Mouse (Mus musculus) left cerebral cortex, postnatal 25 days (tissue): ENCODE data around the gene Rnf121. TPM values are rescaled to one million over a fixed set of nuclear protein-coding genes. Genes with fewer than 3 reads are reported as not detected.

Experiments used
- DNase-seq, 2 experiments: peaks; one replicate each; pipeline ENCODE4 v3.0.0; 2022; ENCODE audit warnings: low spot score in 2 of 2, mixed read lengths in 1 of 2
- intact Hi-C: fragments of 180-260 bp; cut with DNase I; formaldehyde crosslinking; loops from one replicate; pipeline ENCODE4 v1.15.1; 2025
- total RNA-seq, 2 experiments: library from RNA; stranded (reverse); gene quantifications; 2 replicates each; pipeline ENCODE4 v1.2.3; 2021

Gene Rnf121
- total RNA-seq, 2 experiments from 2014 or later: 45.0 to 48.1 TPM

DNA sequence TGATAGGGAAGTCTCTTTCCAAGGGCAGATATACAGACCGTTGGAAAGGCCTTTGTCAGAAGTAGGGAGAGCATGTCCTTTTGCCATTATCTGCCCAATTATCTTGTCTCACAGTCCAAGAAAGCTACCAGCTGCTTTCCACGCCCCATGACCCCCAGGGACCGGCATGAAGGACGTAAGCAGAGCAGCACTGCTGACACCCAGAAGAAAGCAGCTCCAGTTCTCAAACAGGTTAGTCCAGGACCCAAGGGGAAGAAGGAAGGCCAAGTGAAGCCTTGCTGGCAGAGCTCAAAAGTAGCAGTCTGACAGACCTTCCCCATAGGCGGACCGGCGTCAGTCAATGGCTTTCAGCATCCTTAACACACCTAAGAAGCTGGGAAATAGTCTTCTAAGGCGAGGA, 51.9 kb downstream of the Rnf121 start:
- intact Hi-C loops: no loop called here
- no peak for DNase-seq

GRCm38 (mm10) chr7:102011855-102012254, 53.4 kb downstream of the Rnf121 start:
- intact Hi-C loops: no loop called here
- no peak for DNase-seq

GRCm38 (mm10) chr7:102006520-102006919, 58.7 kb downstream of the Rnf121 start:
- intact Hi-C loops: no loop called here
- no peak for DNase-seq

DNA sequence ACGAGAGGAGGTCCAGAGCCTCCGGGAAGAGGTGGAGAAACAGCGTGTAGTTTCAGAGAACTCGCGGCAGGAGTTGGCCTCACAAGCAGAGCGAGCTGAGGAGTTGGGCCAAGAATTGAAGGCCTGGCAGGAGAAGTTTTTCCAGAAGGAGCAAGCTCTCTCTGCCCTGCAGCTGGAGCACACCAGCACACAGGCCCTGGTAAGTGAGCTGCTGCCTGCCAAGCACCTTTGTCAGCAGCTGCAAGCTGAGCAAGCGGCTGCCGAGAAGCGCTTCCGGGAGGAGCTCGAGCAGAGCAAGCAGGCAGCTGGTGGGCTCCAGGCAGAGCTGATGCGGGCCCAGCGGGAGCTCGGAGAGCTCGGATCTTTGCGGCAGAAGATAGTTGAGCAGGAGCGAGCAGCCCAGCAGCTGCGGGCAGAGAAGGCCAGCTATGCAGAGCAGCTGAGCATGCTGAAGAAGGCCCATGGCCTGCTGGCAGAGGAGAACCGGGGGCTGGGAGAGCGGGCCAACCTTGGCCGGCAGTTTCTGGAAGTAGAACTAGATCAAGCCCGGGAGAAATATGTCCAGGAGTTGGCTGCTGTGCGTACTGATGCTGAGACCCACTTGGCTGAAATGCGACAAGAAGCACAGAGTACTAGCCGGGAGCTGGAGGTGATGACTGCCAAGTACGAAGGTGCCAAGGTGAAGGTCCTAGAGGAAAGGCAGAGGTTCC, 64.2 kb downstream of the Rnf121 start:
- DNase-seq: peak; percentile 38 to 43
- intact Hi-C loops: no loop called here

DNA sequence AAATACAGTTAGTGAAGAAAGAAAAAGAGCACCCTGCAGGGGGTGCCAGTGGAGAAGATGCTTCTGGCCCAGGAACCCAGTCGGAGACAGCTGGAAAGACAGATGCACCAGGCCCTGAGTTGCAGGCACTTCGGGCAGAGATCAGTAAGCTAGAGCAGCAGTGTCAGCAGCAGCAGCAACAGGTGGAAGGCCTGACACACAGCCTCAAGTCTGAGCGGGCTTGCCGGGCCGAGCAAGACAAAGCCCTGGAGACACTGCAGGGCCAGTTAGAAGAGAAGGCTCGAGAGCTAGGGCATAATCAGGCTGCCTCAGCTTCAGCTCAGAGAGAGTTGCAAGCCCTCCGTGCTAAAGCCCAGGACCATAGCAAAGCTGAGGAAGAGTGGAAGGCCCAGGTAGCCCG, 65.0 kb downstream of the Rnf121 start:
- intact Hi-C loops: no loop called here
- DNase-seq: no peak

GRCm38 (mm10) chr7:101999461-102000151, 65.7 kb downstream of the Rnf121 start:
- DNase-seq: no peak
- intact Hi-C loops: loop anchor here (1.0 kb wide), 1 partner anchor 78 kb away; no protein-coding TSS in a partner anchor

DNA sequence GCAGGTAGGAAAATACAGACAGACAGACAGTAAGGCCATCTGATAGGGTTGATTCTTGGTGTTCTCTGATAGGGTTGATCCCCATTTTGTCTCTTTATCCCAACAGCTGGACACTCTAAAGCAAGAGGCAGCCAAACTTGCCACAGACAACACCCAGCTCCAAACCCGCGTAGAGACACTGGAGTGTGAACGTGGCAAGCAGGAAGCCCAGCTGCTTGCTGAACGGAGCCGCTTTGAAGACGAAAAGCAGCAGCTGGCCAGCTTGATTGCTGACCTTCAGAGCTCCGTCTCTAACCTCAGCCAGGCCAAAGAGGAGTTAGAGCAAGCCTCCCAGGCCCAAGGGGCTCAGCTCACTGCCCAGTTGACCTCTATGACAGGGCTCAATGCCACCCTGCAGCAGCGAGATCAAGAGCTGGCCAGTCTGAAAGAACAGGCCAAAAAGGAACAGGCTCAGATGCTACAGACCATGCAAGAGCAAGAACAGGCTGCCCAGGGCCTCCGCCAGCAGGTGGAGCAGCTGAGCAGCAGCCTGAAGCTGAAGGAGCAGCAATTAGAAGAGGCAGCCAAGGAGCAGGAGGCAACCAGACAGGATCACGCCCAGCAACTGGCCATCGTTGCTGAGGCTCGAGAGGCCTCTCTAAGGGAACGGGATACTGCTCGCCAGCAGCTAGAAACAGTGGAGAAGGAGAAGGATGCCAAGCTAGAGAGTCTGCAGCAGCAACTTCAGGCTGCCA, 66.9 kb downstream of the Rnf121 start:
- intact Hi-C loops: no loop called here

GRCm38 (mm10) chr7:101994241-101994640, 71.0 kb downstream of the Rnf121 start:
- intact Hi-C loops: no loop called here
- DNase-seq: no peak

More for the DNA sequence above, 66.9 kb downstream of the Rnf121 start:
- DNase-seq: peak; percentile 87 to 88

- DNase-seq: no peak
- intact Hi-C loops: no loop called here
Observed at GRCm38 (mm10) chr7:101985081-101985480, 80.2 kb downstream of the Rnf121 start.

GRCm38 (mm10) chr7:101982735-101983134, 82.5 kb downstream of the Rnf121 start:
- DNase-seq: no peak
- intact Hi-C loops: no loop called here

GRCm38 (mm10) chr7:101974505-101974904, 90.8 kb downstream of the Rnf121 start:
- intact Hi-C loops: no loop called here
- DNase-seq: peak in 1 of 2 experiments; percentile 25

DNA sequence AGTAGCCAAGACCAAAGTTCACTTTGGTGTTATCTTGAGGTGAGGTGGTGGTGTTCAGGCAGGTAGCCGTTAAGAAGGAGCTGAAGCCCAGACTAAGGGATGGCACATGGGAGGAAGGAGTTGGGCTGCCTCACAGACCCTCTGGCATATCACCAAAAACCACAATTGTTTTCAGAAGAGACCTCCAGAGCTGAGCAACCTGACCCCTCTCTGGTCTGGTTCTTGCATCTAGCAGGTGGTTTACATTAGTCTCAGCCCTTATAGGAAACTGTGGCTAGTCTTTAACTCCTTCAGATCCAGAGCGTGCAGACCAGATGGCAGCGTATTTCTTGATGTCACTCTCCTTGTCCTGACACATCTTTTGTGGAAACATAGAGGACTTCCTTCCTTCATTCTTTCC, 91.5 kb downstream of the Rnf121 start:
- DNase-seq: no peak
- intact Hi-C loops: no loop called here

DNA sequence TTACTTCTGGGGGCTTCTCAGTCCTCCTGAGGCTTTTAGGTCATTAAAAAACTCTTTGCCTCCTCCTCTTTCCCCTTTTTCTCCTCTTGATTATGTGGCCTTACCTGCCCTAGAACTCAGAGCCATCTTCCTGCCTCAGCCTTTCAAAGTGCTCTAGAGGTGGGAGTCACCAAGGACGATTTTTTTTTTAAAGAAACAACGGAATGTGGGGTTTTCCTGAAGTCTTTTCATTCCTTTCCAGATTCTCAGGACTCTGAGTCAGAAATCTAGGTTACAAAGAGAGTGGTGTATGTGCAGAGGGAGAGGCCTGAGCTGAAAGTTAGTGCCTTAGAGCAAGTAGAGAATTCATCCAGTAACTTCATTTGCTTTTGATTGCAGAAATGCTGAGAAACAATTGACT, 93.5 kb downstream of the Rnf121 start:
- DNase-seq: no peak
- intact Hi-C loops: loop anchor here (2.0 kb wide), 1 partner anchor 37 kb away; the partner anchor contains the start of gene Numa1

GRCm38 (mm10) chr7:101970821-101971461, 94.3 kb downstream of the Rnf121 start:
- intact Hi-C loops: loop anchor here (2.0 kb wide), 1 partner anchor 36 kb away; the partner anchor contains the start of gene Numa1
- peak; percentile 74 to 82 for DNase-seq

- DNase-seq: peak; percentile 90 to 92
- intact Hi-C loops: loop anchor here (2.0 kb wide), 1 partner anchor 36 kb away; the partner anchor contains the start of gene Numa1
Observed at GRCm38 (mm10) chr7:101970429-101970775, 94.9 kb downstream of the Rnf121 start.

- intact Hi-C loops: loop anchor here (2.0 kb wide), 1 partner anchor 35 kb away; the partner anchor contains the start of gene Numa1
- peak; percentile 85 to 89 for DNase-seq
Observed at GRCm38 (mm10) chr7:101969694-101970428, 95.4 kb downstream of the Rnf121 start.
